Mouse (Mus musculus): ENCODE data around the gene Mpst.

DNA sequence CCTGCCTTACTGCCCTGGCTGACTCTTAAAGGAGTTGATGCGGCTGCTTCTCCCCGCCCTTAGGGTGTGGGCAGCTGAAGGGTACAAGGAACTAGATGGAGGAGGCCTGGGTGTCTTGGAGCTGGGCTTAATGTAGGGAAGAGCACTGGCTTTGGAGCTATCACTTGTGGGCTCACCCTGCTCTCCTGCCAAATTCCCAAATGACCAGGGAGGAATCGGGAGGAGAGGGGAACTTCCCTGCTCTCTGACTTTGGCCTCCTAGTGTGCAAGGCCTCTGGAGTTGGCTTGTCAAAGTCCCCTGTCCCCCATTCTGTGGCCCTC lies 22.9 kb downstream of the Mpst start:
- TF ChIP-seq CTCF (IDR thresholded peaks at IDR 0.05; ENCODE audit: extremely low read depth, insufficient read depth, insufficient read length, insufficient replicate concordance) (no peak), POLR2A (IDR thresholded peaks at IDR 0.05; ENCODE audit: low read depth, low read length) (no peak)

Measured in spleen, adult 2 months (tissue).